Mouse (Mus musculus) retina, postnatal 7 days (tissue): Measurements from ENCODE around the gene Prepl.
A peak's percentile ranks its signal among the peaks of the same experiment; 100 is the strongest.

Experiments used
- DNase-seq: peaks from one replicate; pipeline ENCODE4 v3.0.0-alpha.2; 2012; ENCODE audit warnings: low read depth, low spot score

Gene Prepl

DNA sequence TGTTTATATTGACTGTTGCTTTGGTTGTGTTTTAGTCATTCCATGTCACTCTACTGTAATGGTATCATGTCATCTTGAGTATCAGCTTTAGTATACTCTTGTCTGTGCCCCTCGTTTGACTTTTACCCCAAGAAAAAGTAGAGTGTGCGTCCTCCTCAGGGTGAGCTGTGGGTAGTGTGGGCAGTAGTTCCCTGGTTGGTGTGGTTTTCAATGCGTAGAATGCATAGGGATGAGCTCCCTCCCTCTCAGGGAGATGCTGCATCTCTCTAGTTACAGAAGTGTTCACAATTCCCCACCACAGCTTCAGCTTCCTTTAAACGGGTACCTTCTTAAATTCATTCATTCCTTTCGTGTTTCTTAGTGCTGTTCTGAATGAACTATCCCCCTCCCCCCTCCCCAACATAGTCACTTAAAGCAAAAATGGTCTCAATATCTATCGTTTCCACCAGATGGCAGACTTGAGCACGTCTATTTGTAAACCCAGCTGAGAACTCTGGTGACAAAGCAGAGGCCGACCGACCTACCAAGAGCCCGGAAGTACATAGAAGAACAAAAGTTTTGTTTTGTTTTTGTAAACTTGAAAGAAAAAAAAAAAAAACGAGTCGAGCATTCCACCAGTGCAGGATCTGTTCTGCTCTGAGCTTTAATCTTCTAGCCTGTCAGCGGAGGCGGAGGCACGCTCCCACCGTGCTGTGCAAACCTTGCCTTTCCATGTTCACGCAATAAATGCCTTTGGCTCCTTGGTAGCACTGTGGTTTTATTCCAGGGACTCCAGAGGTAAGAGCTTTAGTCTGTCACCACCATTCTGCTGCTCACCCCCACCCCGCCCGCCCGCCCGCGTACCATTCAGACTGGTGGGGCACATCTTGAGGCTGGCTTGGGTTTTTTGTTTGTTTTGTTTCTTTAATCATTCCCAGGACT is 66.5 kb downstream of the Prepl start:
- peak; percentile 70 for DNase-seq

DNA sequence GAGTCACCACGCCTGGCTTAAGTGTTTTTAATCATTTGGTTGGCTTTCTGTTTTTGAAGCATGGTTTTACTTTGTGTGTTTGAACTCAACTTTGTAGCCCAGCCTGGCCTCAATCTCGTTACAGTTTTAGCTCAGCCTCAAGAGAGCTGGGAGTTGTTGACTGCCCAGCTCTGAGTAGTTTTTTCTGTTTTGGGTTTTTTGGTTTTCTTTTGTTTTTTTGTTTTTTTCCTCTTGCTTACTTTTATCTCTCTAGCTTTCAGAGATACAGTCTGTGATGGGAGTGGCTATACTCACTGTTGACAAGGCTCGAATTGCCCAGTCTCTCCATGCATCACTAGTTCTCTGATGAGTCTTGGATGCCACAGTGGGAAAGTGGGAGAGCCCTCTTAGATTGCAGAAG is 69.7 kb downstream of the Prepl start:
- no peak for DNase-seq

DNA sequence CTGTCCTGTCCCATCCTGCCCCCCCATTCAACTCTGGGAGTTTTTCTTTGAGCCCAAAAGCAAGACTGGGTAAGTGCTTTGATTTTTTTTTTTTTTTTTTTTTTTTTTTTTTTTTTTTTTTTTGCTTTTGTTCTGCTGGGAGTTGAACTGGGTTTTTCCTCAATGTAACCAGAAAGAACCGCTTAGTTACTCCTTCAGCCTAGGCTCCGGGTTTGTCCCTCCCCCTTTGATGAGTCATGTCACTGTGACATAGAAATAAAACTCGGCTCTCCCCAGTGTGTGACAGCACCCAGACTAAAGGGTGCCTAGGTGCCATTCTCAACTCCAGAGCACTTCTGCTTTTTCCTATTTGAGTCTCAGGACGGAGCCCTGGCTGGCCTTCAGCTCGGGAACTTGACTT is 71.2 kb downstream of the Prepl start:
- DNase-seq = no peak

DNA sequence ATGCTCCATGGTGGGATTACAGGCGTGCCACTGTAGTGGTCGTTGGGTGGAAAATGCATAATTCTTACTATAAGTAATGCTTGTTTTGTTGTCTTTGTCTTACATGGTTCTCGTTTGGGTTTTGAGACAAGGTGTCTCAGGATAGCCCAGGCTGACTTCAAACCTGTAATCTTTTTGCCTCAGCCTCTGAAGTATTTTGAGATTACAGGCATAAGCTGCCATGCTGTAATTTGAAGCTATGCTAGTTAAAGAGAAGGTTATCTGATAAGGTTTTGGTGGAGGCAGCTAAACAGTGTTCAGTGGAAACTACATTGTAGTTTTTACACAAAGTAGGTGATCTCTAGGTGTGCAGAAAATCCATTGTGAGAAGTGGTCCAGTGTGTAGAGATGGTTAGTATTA is 71.7 kb downstream of the Prepl start:
- DNase-seq = no peak

DNA sequence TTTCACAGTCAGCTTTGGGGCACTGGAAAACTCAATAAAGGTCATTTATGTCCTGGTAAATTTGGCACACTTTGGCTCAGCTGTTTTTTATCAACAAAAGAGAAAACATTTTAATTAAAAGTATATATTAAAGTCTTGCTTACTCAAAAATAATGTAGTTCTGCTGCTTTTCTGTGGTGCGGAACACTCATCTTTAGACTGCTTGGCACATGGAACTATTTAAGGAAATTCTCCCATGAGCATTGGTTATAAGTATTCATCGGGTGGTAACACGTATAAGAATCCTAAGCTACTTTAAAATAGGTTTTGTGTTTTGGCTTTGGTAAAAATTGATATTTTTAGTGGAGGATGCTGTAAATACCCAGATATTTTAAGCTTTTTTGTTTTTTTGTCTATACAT is 75.4 kb downstream of the Prepl start:
- no peak for DNase-seq

DNA sequence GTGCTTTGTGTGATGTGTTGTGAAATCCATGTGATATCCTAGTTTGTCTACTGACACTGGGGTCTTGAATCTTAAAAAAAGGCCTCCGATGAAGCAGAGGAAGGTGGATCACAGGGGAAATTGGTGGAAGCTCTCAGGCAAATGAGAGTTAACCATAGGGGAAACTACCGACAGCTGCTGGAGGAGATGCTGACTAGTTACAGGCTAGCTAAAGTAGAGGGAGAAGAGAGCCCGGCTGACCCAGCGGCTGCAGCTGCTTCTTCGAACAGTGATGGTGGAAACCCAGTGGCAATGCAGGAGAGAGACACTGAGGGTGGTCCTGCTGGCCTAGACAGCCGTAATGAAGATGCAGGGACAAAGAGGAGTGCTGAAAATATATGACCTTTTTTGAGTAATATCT is 76.6 kb downstream of the Prepl start:
- no peak for DNase-seq
